Mouse (Mus musculus): ENCODE data around the gene Cntn5.

The Cntn5 gene

GRCm38 (mm10) chr9:10904616-10905363 is at the start of gene Cntn5:
TSS of gene Cntn5 (minus strand) at chr9:10904775.
- DNase-seq (ENCODE audit: low spot score in 2 of 2), result no peak

GRCm38 (mm10) chr9:10950470-10950869 is 45.9 kb upstream of the Cntn5 start:
- DNase-seq (ENCODE audit: low spot score in 2 of 2), result no peak

GRCm38 (mm10) chr9:10909573-10909972 is 5.0 kb upstream of the Cntn5 start:
- peak in 1 of 2 experiments; percentile 21 for DNase-seq (ENCODE audit: low spot score in 2 of 2)

GRCm38 (mm10) chr9:10905696-10906095 is 1.1 kb upstream of the Cntn5 start:
- DNase-seq (ENCODE audit: low spot score in 2 of 2), result no peak

GRCm38 (mm10) chr9:10879758-10880157 is 24.8 kb downstream of the Cntn5 start:
- no peak for DNase-seq (ENCODE audit: low spot score in 2 of 2)

GRCm38 (mm10) chr9:10873881-10874280 is 30.7 kb downstream of the Cntn5 start:
- DNase-seq (ENCODE audit: low spot score in 2 of 2), result no peak

GRCm38 (mm10) chr9:10856204-10856892 is 48.2 kb downstream of the Cntn5 start:
- no peak for DNase-seq (ENCODE audit: low spot score in 2 of 2)

GRCm38 (mm10) chr9:10816711-10817110 is 87.9 kb downstream of the Cntn5 start:
- DNase-seq (ENCODE audit: low spot score in 2 of 2), result no peak

GRCm38 (mm10) chr9:10797158-10797557 is 107.4 kb downstream of the Cntn5 start:
- DNase-seq (ENCODE audit: low spot score in 2 of 2), result no peak

- no peak for DNase-seq (ENCODE audit: low spot score in 2 of 2)
Observed at GRCm38 (mm10) chr9:10795102-10795501, 109.5 kb downstream of the Cntn5 start.

GRCm38 (mm10) chr9:10731878-10732277 is 172.7 kb downstream of the Cntn5 start:
- DNase-seq (ENCODE audit: low spot score in 2 of 2), result no peak

GRCm38 (mm10) chr9:10724191-10724590 is 180.4 kb downstream of the Cntn5 start:
- DNase-seq (ENCODE audit: low spot score in 2 of 2), result no peak

GRCm38 (mm10) chr9:10722121-10722520 is 182.5 kb downstream of the Cntn5 start:
- no peak for DNase-seq (ENCODE audit: low spot score in 2 of 2)

GRCm38 (mm10) chr9:10718986-10719385 is 185.6 kb downstream of the Cntn5 start:
- no peak for DNase-seq (ENCODE audit: low spot score in 2 of 2)

GRCm38 (mm10) chr9:10713641-10714040 is 190.9 kb downstream of the Cntn5 start:
- DNase-seq (ENCODE audit: low spot score in 2 of 2), result no peak

GRCm38 (mm10) chr9:10681646-10682045 is 222.9 kb downstream of the Cntn5 start:
- no peak for DNase-seq (ENCODE audit: low spot score in 2 of 2)

GRCm38 (mm10) chr9:10681181-10681580 is 223.4 kb downstream of the Cntn5 start:
- no peak for DNase-seq (ENCODE audit: low spot score in 2 of 2)

- no peak for DNase-seq (ENCODE audit: low spot score in 2 of 2)
Observed at GRCm38 (mm10) chr9:10668676-10669075, 235.9 kb downstream of the Cntn5 start.

- DNase-seq (ENCODE audit: low spot score in 2 of 2), result no peak
Observed at GRCm38 (mm10) chr9:10667438-10667837, 237.1 kb downstream of the Cntn5 start.

- DNase-seq (ENCODE audit: low spot score in 2 of 2), result no peak
Observed at GRCm38 (mm10) chr9:10665756-10666155, 238.8 kb downstream of the Cntn5 start.

GRCm38 (mm10) chr9:10663101-10663500 is 241.5 kb downstream of the Cntn5 start:
- no peak for DNase-seq (ENCODE audit: low spot score in 2 of 2)

GRCm38 (mm10) chr9:10659478-10659877 is 245.1 kb downstream of the Cntn5 start:
- DNase-seq (ENCODE audit: low spot score in 2 of 2), result no peak

- no peak for DNase-seq (ENCODE audit: low spot score in 2 of 2)
Observed at GRCm38 (mm10) chr9:10658086-10658485, 246.5 kb downstream of the Cntn5 start.
